Mouse (Mus musculus): ENCODE results near the gene Dcaf10. TPM values are rescaled to one million over a fixed set of nuclear protein-coding genes. Genes with fewer than 3 reads are reported as not detected.

Gene Dcaf10
- 20.4 TPM for polyA plus RNA-seq (2017; shearing (Covaris generic))

DNA sequence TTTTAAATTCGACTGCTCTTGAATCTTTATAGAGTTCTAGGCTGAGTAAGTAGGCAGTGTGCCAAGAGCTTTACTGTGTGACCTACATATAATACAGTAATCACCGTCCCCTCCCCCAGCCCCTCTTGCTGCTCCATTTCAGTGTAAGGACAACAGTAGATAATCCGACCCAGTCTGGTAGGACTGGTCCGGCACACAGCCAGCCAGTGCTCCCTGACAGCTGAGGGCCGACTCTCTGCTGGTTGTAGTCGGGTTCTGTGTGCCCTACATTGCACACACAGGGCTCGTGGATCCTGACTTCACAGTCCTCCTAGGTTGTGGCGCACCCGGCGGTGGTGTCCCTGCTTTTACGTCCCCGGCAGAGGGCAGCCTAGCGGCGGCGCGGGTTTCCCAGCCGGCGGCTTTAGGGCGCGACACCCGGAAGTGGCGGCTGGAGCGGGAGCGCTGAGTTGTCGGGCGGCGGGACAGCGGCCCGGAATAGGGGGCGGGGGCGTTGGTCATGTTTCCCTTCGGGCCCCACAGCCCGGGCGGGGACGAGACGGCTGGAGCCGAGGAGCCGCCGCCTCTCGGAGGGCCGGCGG is at the start of gene Dcaf10:
Dcaf10 (plus strand) TSS at position 433 of the 581 bp plus-strand sequence.

DNA sequence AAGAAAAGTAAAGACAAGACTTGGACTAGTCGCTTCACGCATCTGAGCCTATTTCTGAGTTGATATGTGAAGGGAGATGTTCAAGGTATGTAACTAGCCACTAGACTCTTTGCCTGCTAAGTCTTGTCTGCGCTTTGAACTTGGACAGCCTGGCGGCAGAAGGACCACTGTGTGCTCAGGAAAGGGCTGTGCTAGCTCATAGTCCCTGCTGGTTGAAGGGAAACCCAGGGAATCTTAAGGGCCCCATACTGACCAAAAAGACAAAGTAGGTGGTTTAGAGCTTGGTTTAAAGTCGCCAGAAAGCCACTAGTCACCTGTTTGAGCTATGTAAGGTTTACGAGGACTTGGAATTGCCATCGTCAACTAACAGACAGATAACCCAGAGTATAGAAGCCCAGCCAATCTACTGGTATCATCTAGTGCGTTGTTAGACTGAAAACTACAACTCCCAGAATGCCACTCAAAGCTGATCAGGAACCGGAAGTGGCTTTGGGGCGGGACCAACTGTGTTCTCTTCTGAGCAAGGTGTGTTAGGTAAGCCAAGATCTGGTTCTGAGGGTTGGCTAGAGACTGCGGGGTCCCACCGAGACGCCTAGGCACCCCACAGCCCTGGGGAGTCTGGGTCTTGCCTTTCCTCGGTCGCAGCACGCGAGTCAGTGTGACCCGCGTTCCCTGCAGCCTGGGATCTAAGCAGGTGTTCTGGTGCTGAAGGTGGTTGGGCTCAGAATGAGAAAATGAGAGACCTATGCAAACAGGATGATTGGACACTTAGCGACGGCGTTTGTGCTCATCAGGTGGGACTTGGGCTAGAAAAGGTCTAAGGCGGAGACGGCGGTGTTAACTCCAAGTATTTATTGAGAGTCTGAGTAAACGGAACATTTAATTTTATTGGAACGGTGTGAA is 45.0 kb upstream of the Dcaf10 start, which contains the start of gene Trmt10b:
Trmt10b (plus strand) TSS at position 466 of the 903 bp plus-strand sequence.

DNA sequence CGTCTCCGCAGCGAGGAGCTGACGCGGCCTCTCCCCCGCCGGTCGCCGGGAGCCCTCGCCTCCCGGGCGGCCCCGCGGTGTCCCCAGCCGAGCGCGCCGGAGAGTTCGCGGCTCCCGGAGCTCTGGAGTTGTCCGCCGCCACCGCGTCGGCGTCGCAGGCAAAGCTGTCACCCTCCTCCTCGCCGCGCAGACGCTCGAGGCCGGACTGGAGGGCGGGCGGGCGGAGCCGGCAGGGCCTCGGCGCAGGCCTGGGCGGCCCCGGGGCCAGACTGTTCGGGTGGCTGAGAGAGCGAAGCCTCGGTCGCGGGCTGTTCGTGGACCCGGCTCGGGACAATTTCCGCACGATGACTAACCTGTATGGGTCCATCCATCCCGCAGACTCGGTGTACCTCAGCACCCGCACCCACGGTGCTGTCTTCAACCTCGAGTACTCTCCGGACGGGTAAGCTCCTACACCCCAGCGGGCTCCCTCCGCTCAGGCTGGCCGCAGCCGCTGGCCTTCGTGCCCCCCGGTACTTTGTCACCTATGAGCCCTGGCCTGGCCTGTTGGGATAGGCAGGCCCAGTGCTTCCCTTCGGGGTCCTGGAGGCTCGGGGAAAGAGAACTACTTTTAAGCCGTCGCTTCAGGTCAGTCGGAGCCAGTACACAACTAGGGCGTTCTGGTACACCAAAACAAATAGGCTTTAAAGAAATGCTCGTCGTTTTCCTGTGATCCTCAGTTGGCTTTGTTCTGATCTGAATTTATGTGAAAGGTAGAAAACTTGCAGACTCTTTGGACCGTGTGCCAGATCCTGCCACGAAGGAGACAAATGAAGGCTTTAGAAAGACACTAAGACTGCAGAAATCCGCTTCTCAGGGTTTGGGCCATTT is 620 bp downstream of the Dcaf10 start, which contains the start of gene Exosc3:
Exosc3 (minus strand) TSS at position 447 of the 870 bp plus-strand sequence.

DNA sequence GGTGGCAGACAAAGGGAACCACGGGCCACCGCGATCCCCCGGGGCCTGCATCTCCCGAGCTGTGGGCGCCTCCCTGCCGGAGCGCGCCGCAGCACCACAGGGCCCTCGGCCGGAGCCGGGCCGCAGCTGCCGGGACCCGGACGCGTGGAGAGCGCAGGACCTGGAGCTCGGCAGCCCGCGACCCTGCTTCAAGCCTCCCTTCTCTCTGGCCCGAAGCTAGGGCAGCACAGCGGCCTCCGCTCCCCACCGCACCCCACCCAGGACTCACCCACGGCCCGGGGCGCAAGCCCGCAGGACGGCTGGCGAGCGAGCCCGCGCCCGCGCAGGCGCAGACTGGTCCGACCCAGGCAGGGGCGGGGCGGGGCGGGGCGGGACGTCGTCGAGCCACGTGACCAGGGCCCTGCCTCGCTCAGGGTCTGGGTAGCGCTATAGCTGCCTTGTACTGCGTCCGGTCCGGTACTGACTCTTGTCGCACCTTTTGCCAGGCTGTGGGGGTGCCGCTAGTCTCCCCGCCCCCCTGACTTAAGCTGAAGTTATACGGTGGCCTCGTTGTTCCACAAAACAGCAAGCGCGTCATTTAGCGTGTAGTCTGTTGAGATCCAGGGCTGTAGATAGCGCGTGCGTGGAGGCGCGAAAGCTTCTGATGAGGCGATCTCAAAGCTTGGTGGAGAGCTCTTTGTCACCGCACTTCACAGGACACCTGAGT is 66.7 kb downstream of the Dcaf10 start, which contains the start of gene Slc25a51:
Slc25a51 (minus strand) TSS at position 340 of the 706 bp plus-strand sequence.

Other genes starting within 250 kb of the Dcaf10 start
- 60.7 TPM for gene Tomm5, start 234.0 kb upstream of the Dcaf10 start, polyA plus RNA-seq (2017; shearing (Covaris generic))
- gene Frmpd1, start 157.2 kb upstream of the Dcaf10 start, polyA plus RNA-seq (2017; shearing (Covaris generic)) = not detected
- 9.5 TPM for gene Trmt10b, start 45.0 kb upstream of the Dcaf10 start, polyA plus RNA-seq (2017; shearing (Covaris generic))
- gene Exosc3, start 631 bp downstream of the Dcaf10 start, polyA plus RNA-seq (2017; shearing (Covaris generic)) = 83.3 TPM
- gene Slc25a51, start 66.7 kb downstream of the Dcaf10 start, polyA plus RNA-seq (2017; shearing (Covaris generic)) = 36.2 TPM
- gene Shb, start 190.4 kb downstream of the Dcaf10 start, polyA plus RNA-seq (2017; shearing (Covaris generic)) = 1.4 TPM

All from effector memory CD4-positive, alpha-beta T cell, adult 5 months (primary cell).